ENCODE assay signal across 20 mouse cellular contexts in the genomic region with DNA sequence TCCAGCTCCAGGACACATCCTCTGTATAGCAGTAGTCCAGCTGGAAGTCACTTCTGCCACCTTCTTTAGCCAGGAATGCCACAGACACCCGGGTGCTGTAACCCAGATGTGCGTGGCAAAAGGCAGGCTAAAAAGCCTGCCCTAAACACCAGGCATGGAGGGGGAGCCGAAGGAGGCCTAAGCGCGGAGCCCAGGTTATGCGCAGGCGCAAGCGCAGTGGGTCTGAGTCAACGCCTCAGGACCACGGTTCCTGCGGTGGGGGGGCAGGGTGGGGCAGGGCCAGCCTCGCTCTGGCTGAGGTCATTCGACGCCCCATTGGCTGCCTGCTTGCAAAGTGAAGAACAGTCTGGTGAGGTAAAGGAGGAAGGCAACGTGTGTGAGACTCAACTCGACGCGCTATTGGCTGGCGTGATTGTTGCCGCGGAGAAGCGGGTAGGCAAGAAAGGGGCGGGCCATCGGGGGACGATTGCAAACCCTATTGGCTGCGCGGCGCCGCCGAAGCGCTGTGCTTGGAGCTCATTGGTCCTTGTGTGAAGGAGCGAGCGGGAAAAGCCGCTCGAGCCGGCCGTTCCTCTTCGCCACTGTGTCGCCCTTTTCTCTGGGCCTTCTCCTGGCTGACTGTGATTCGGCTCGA. TPM values are rescaled to one million over a fixed set of nuclear protein-coding genes. Genes with fewer than 3 reads are reported as not detected.
DNase-seq lines count a peak whose midpoint lies in the region; ATAC-seq and TF ChIP-seq lines count a peak whose summit lies in the region.
"Had no signal": no experiment of that assay in that cellular context is flagged by ENCODE, and none has a peak within 500 bp of the region (broad histone marks: within the 10 kb centered on the region; RNA-seq: fewer than 3 reads in every experiment).

A gene (minus strand): TSS at position 410 of the 634 bp plus-strand sequence.
A gene (plus strand): TSS at position 526 of the 634 bp plus-strand sequence.

- no peak within 1 kb of the TSS for H3K9ac ChIP-seq in heart, adult 2 months (ENCODE audit: low read depth, low read length)
- H3K9ac ChIP-seq in ES-Bruce4 (ENCODE audit: low read depth, poor library complexity, severe bottlenecking), result peak within 1 kb of the TSS; percentile 24; the same call in 1 of the 2 replicates
- H3K9ac ChIP-seq in forebrain, embryonic 12.5 days, result no peak within 1 kb of the TSS
- H3K9ac ChIP-seq in midbrain, embryonic 12.5 days (replicated peaks), result no peak within 1 kb of the TSS
- H3K9ac ChIP-seq in lung, postnatal 0 days (replicated peaks; ENCODE audit: low read depth), result no peak within 1 kb of the TSS
- H3K9ac ChIP-seq: heart, embryonic 15.5 days; limb, embryonic 12.5 days had no signal

- ATAC-seq in forebrain, embryonic 12.5 days (ENCODE audit: low FRiP score), result peak; percentile 39; the same call in 1 of the 2 replicates
- peak; percentile 44; the same call in 1 of the 2 replicates for ATAC-seq in midbrain, embryonic 12.5 days (ENCODE audit: low FRiP score, low read depth)
- no peak for ATAC-seq in lung, postnatal 0 days
- ATAC-seq: inflammation-experienced regulatory T-cells, adult 6 months had no signal

- no peaks in the 10 kb centered on the region for H3K79me2 ChIP-seq in heart, adult 2 months (replicated peaks; ENCODE audit: control insufficient read depth, insufficient read depth, low read length)

- H3K36me3 ChIP-seq in heart, embryonic 10.5 days, result no peaks in the 10 kb centered on the region
- no peaks in the 10 kb centered on the region for H3K36me3 ChIP-seq in heart, adult 2 months (ENCODE audit: control insufficient read depth, insufficient read depth, low read length)
- no peaks in the 10 kb centered on the region for H3K36me3 ChIP-seq in ES-Bruce4 (ENCODE audit: control insufficient read depth, insufficient read depth, low read length, poor library complexity, severe bottlenecking)
- H3K36me3 ChIP-seq in forebrain, embryonic 12.5 days (replicated peaks), result no peaks in the 10 kb centered on the region
- H3K36me3 ChIP-seq in midbrain, embryonic 12.5 days, result no peaks in the 10 kb centered on the region
- H3K36me3 ChIP-seq in lung, postnatal 0 days (ENCODE audit: insufficient read depth, low read length), result no peaks in the 10 kb centered on the region
- H3K36me3 ChIP-seq: heart, embryonic 15.5 days; limb, embryonic 12.5 days had no signal

- H3K4me3 ChIP-seq in heart, embryonic 10.5 days, result 0 out of 2 replicates have a peak within 1 kb of the TSS, but pooled peaks have one; percentile 12
- H3K4me3 ChIP-seq in heart, adult 2 months, result no peak within 1 kb of the TSS
- peak within 1 kb of the TSS; percentile 21; the same call in 1 of the 2 replicates for H3K4me3 ChIP-seq in ES-Bruce4 (ENCODE audit: low read depth, low read length)
- H3K4me3 ChIP-seq in forebrain, embryonic 12.5 days (replicated peaks), result no peak within 1 kb of the TSS
- H3K4me3 ChIP-seq in midbrain, embryonic 12.5 days, result no peak within 1 kb of the TSS
- H3K4me3 ChIP-seq in lung, postnatal 0 days (ENCODE audit: low read depth, low read length), result no peak within 1 kb of the TSS
- H3K4me3 ChIP-seq: erythroblast, embryonic 14.5 days; heart, embryonic 15.5 days; limb, embryonic 12.5 days had no signal

- H3K4me1 ChIP-seq in heart, embryonic 10.5 days, result 0 out of 2 replicates have a peak, but pooled peaks cover 5% of the 10 kb centered on the region
- H3K4me1 ChIP-seq in heart, adult 2 months (ENCODE audit: control insufficient read depth, insufficient read depth, low read length), result no peaks in the 10 kb centered on the region
- no peaks in the 10 kb centered on the region for H3K4me1 ChIP-seq in ES-Bruce4 (ENCODE audit: control insufficient read depth, insufficient read depth, low read length)
- H3K4me1 ChIP-seq in forebrain, embryonic 12.5 days, result peaks cover 11% of the 10 kb centered on the region; the same call in 1 of the 2 replicates
- peaks cover 10% of the 10 kb centered on the region for H3K4me1 ChIP-seq in midbrain, embryonic 12.5 days
- H3K4me1 ChIP-seq in lung, postnatal 0 days (ENCODE audit: insufficient read depth, low read depth, low read length), result no peaks in the 10 kb centered on the region
- H3K4me1 ChIP-seq: heart, embryonic 15.5 days; limb, embryonic 12.5 days had no signal

- no peak within 1 kb of the TSS for H3K4me2 ChIP-seq in forebrain, embryonic 12.5 days
- H3K4me2 ChIP-seq in midbrain, embryonic 12.5 days (replicated peaks), result no peak within 1 kb of the TSS
- H3K4me2 ChIP-seq in lung, postnatal 0 days (replicated peaks; ENCODE audit: low read depth, low read length), result no peak within 1 kb of the TSS
- H3K4me2 ChIP-seq: heart, embryonic 15.5 days; limb, embryonic 12.5 days had no signal

- H3K9me3 ChIP-seq in heart, embryonic 10.5 days, result peaks cover 4% of the 10 kb centered on the region; the same call in 1 of the 2 replicates
- H3K9me3 ChIP-seq in ES-Bruce4 (replicated peaks; ENCODE audit: control insufficient read depth, insufficient read depth, low read length, poor library complexity, severe bottlenecking), result no peaks in the 10 kb centered on the region
- H3K9me3 ChIP-seq in forebrain, embryonic 12.5 days, result no peaks in the 10 kb centered on the region
- H3K9me3 ChIP-seq in midbrain, embryonic 12.5 days, result peaks cover 3% of the 10 kb centered on the region; the same call in 1 of the 2 replicates
- no peaks in the 10 kb centered on the region for H3K9me3 ChIP-seq in lung, postnatal 0 days (ENCODE audit: low read length)
- H3K9me3 ChIP-seq: heart, embryonic 15.5 days had no signal

- no peak for TF ChIP-seq EP300 in heart, adult 2 months (IDR thresholded peaks at IDR 0.05; ENCODE audit: insufficient read depth, low read depth, low read length)
- no peak for TF ChIP-seq EP300 in ES-Bruce4 (IDR thresholded peaks at IDR 0.05; ENCODE audit: insufficient read depth, low read depth, low read length)
- TF ChIP-seq EP300 in lung, postnatal 0 days (IDR thresholded peaks at IDR 0.05), result no peak

- peaks cover 52% of the 10 kb centered on the region for H3K27me3 ChIP-seq in heart, embryonic 10.5 days (ENCODE audit: insufficient read depth, poor library complexity, severe bottlenecking)
- H3K27me3 ChIP-seq in heart, adult 2 months (ENCODE audit: control insufficient read depth, insufficient read depth, low read length), result peaks cover 4% of the 10 kb centered on the region
- H3K27me3 ChIP-seq in ES-Bruce4 (ENCODE audit: control insufficient read depth, insufficient read depth, low read length, poor library complexity, severe bottlenecking), result no peaks in the 10 kb centered on the region
- H3K27me3 ChIP-seq in forebrain, embryonic 12.5 days, result peaks cover 4% of the 10 kb centered on the region
- peaks cover 33% of the 10 kb centered on the region for H3K27me3 ChIP-seq in midbrain, embryonic 12.5 days
- H3K27me3 ChIP-seq in lung, postnatal 0 days (replicated peaks; ENCODE audit: insufficient read depth, low read length), result no peaks in the 10 kb centered on the region

- WGBS in heart, embryonic 10.5 days, result 46% methylated on average over 41 of the region's 41 CpGs
- 47% methylated on average over 41 of the region's 41 CpGs for WGBS in heart, adult 2 months
- 57% methylated on average over 38 of the region's 41 CpGs for WGBS in forebrain, embryonic 12.5 days
- 62% methylated on average over 39 of the region's 41 CpGs for WGBS in midbrain, embryonic 12.5 days
- 47% methylated on average over 38 of the region's 41 CpGs for WGBS in lung, postnatal 0 days

- H3K27ac ChIP-seq in heart, embryonic 10.5 days, result no peak within 1 kb of the TSS
- no peak within 1 kb of the TSS for H3K27ac ChIP-seq in heart, adult 2 months
- H3K27ac ChIP-seq in ES-Bruce4 (ENCODE audit: insufficient read depth, low read length), result no peak within 1 kb of the TSS
- 0 out of 2 replicates have a peak within 1 kb of the TSS, but pooled peaks have one; percentile 9 for H3K27ac ChIP-seq in forebrain, embryonic 12.5 days
- H3K27ac ChIP-seq in midbrain, embryonic 12.5 days (replicated peaks), result no peak within 1 kb of the TSS
- H3K27ac ChIP-seq in lung, postnatal 0 days (ENCODE audit: low read length), result no peak within 1 kb of the TSS
- H3K27ac ChIP-seq: heart, embryonic 15.5 days; limb, embryonic 12.5 days had no signal

- intact Hi-C loops in heart, adult 2 months (cut with DNase I), result no loop called here
- intact Hi-C loops in gastrocnemius, postnatal 14 days (cut with DNase I; ENCODE audit: low total_unique reads), result no loop called here

- no peak for TF ChIP-seq POLR2A in heart, adult 2 months (IDR thresholded peaks at IDR 0.05; ENCODE audit: insufficient read depth, low read depth, low read length)
- TF ChIP-seq POLR2A in ES-Bruce4 (IDR thresholded peaks at IDR 0.05; ENCODE audit: insufficient read depth, low read length), result no peak

- no peak for DNase-seq in heart, embryonic 10.5 days (ENCODE audit: low spot score)
- DNase-seq in heart, adult 2 months, result no peak
- no peak for DNase-seq in lung, postnatal 0 days (ENCODE audit: low spot score)
- DNase-seq in gastrocnemius, postnatal 14 days, result no peak
- no peak for DNase-seq in urinary bladder, adult 2 months (ENCODE audit: low spot score)
- DNase-seq: B cell, adult 2 months; gastrocnemius, postnatal 25 days; kidney, postnatal 25 days; layer of hippocampus, postnatal 36 days; lung, adult 18-20 months; thymus, postnatal 4 days had no signal

- no peak for TF ChIP-seq CTCF in heart, adult 2 months (IDR thresholded peaks at IDR 0.05)
- no peak for TF ChIP-seq CTCF in ES-Bruce4 (IDR thresholded peaks at IDR 0.05; ENCODE audit: low read depth, low read length)
- TF ChIP-seq CTCF in lung, postnatal 0 days (IDR thresholded peaks at IDR 0.05), result no peak

RNA-seq across cellular contexts. Expression of the first gene that starts in this region (rescaled TPM):
- not detected in 2 replicates for polyA plus RNA-seq in heart, embryonic 10.5 days (2016; fragmentation: Nextera tagmentation; extraction: Ambion mirVana)
- total RNA-seq in heart, adult 2 months (2021), result not detected
- 0.12 and 0.53 TPM in 2 replicates for polyA plus RNA-seq in heart, adult 2 months (2012; rRNA removed)
- not detected in 2 replicates for polyA plus RNA-seq in ES-Bruce4 (2011; ENCODE audit: insufficient read depth, insufficient read length, low read depth, missing spikeins)
- polyA plus RNA-seq in forebrain, embryonic 12.5 days (2016; fragmentation: Nextera tagmentation; extraction: Ambion mirVana), result not detected in 2 replicates
- not detected in 2 replicates for polyA plus RNA-seq in midbrain, embryonic 12.5 days (2016; fragmentation: Nextera tagmentation; extraction: Ambion mirVana)
- not detected in 2 replicates for polyA plus RNA-seq in lung, postnatal 0 days (2015; fragmentation: Nextera tagmentation; extraction: Ambion mirVana)
- total RNA-seq in gastrocnemius, postnatal 14 days (2021), result not detected
- not detected in 2 replicates for polyA plus RNA-seq in urinary bladder, adult 2 months (2012; rRNA removed)
- total RNA-seq: gastrocnemius, postnatal 25 days; layer of hippocampus, postnatal 36 days; megakaryocyte, adult 5-6 weeks had no signal
- polyA plus RNA-seq: erythroblast, embryonic 14.5 days; heart, embryonic 15.5 days; inflammation-experienced regulatory T-cells, adult 6 months; limb, embryonic 12.5 days; neural tube, embryonic 11.5 days had no signal

RNA-seq across cellular contexts. Expression of the second gene that starts in this region (rescaled TPM):
- polyA plus RNA-seq in heart, embryonic 10.5 days (2016; fragmentation: Nextera tagmentation; extraction: Ambion mirVana), result not detected in 2 replicates
- not detected for total RNA-seq in heart, adult 2 months (2021)
- not detected in 2 replicates for polyA plus RNA-seq in heart, adult 2 months (2012; rRNA removed)
- polyA plus RNA-seq in ES-Bruce4 (2011; ENCODE audit: insufficient read depth, insufficient read length, low read depth, missing spikeins), result 0.75 and 1.1 TPM in 2 replicates
- polyA plus RNA-seq in forebrain, embryonic 12.5 days (2016; fragmentation: Nextera tagmentation; extraction: Ambion mirVana), result 0.24 TPM in 1 of 2 replicates, not detected in the other
- polyA plus RNA-seq in midbrain, embryonic 12.5 days (2016; fragmentation: Nextera tagmentation; extraction: Ambion mirVana), result not detected in 2 replicates
- not detected in 2 replicates for polyA plus RNA-seq in lung, postnatal 0 days (2015; fragmentation: Nextera tagmentation; extraction: Ambion mirVana)
- not detected for total RNA-seq in gastrocnemius, postnatal 14 days (2021)
- polyA plus RNA-seq in urinary bladder, adult 2 months (2012; rRNA removed), result not detected in 2 replicates
- total RNA-seq: gastrocnemius, postnatal 25 days; layer of hippocampus, postnatal 36 days; megakaryocyte, adult 5-6 weeks had no signal
- polyA plus RNA-seq: erythroblast, embryonic 14.5 days; heart, embryonic 15.5 days; inflammation-experienced regulatory T-cells, adult 6 months; limb, embryonic 12.5 days; neural tube, embryonic 11.5 days had no signal

Comparison
In these comparisons a context has a peak if more than half of its experiments do, and no peak if none do; other contexts are left out.
1. H3K4me3 ChIP-seq: peak in heart, embryonic 10.5 days (single experiment) and ES-Bruce4 (single experiment); none in heart, adult 2 months (single experiment), forebrain, embryonic 12.5 days (single experiment), midbrain, embryonic 12.5 days (single experiment) and lung, postnatal 0 days (single experiment).
2. Peak in ATAC-seq and H3K27ac ChIP-seq in forebrain, embryonic 12.5 days; RNA of the genes that start here not detected or under 1 TPM.
3. Peak in ATAC-seq in midbrain, embryonic 12.5 days; RNA of the genes that start here not detected or under 1 TPM.